Mouse (Mus musculus): Measurements from ENCODE around the gene Hecw2.

Hecw2 gene

DNA sequence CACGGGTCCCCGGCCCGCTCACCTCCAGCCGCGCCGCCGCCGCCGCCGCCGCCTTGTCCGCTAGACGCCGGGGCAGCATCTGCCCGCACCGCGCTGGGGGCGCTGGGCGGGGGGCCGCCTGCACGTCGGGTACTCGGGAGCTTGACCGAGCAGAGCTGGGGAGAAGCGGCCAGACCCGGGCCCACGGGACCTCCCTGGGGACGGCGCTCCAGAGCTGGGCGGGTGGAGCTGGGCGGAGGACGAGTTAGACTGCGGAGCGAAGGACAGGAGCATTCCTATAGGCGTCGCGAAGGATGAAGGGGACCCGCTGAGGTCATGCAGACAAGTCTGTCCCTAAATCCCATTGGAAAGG is at the start of gene Hecw2:
Gene Hecw2 (minus strand): TSS at position 215 of the 352 bp plus-strand sequence.
- in situ Hi-C loops (cut with MboI, MseI): no loop called here

DNA sequence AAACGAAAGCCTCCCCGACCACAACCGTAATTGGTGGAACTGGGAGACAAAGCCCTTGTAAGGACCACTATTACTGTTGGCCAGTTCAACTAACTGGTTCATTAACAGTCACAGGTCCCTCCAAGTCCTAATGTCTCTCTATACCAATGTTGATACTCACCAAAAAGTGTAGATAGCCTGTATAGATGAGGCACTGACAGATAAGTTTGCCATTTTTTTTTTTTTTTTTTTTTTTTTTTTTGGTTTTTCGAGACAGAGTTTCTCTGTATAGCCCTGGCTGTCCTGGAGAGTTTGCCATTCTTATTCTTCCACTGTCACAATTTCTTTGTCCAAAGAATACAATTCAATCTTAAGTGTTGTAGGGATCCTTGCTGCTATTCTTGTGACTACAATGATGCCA is 47.8 kb upstream of the Hecw2 start:
- in situ Hi-C loops (cut with MboI, MseI): no loop called here

DNA sequence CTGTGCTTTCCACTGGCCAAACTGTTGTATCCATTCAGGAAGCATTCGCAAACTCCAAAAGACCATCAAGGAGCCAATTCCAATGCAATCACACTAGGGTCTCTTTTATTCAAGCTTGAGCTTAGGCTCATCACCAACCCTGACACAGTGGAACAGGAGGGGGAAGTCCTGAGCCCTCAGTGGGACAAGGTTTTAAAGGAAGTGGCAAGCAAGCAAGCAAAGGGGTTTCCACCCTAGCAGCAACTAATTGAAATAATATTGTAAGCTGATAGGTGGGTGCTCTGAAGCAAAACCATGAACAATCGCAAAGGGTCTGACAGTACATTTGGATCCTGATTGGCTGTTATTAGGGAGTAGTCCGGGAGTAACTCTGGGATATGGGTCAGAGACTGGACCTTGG is 25.3 kb upstream of the Hecw2 start:
- in situ Hi-C loops (cut with MboI, MseI): no loop called here

DNA sequence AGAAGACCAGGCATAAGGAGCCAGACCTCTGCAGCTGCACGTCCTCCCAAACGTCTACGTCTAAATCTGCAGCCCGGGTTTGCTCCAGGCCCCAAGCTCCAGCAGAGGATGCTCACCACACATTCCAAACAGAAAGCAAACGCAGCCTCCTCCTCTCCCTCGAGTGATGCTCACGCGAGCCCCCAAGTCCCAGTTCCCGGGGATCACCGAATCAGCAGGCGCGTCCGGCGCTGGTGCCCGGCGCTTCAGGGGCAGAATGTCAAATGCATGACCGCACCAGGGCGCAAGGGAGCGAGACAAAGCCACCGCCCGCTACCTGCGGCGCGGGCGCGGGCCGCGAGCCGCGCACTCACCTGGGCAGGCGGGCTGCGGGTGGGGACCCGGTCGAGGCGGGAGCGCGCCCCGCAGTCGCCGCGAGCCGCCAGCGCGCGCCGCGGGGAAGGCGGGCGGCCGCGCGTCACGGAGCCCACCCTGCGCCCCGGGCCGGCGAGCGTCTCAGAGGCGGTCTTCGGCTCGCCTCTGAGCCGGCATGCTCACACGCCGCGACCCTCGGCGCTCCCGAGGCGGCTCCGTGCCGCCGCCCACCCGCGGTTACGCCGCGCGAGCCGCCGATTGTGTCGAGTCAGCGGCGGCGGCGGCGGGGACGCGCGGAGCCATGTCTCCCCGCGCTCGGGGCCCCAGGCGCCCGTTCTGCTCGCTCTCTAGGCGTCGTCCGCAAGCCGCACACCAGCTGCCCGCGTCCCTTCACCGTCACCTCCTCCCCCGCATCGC is 600 bp downstream of the Hecw2 start:
- in situ Hi-C loops (cut with MboI, MseI): no loop called here

DNA sequence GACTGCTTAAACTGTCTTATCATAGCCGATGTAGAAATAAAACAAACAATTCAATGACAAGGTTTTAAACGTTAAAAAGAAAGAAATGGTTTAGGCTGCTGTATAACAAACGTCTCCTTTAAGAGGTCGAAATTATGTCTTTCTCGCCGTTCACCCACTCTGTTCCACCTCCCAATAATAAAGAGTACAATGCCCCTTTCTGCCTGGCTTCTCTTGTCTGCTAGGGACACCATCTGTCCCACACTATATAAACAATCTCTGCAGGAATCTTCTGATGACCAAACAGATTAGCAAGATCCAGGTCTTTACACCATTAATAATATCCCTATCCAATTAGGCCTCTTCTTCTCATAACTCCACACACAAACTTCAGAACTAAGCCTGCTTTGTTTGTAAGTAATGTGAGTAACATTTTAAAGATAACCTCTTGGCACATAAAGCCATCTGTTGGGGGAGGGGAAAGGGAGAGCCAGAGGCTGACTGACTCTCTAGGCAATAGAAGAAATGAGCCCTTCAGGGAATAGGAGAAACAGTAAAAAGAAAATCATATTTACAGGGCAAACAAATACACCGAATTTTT is 1.7 kb downstream of the Hecw2 start:
- in situ Hi-C loops (cut with MboI, MseI): no loop called here

DNA sequence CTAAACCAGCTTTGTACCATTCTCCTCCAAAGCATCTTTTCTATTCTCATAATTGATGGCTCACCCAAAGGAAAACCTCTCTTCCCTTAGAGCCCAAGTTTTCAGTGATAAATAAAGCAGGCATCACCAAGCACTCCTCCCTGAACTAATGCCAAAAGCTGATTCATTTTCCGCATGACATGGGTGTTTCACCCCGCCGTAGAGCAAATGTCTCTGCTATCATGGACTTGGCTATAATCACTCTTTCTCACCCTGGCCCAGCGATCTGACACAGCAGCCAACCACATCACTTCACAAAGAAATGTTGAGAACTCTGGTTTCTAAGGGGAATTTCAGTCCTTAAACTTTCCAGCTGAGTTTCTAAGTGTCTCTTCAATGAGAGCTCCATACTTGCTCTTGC is 7.4 kb downstream of the Hecw2 start:
- in situ Hi-C loops (cut with MboI, MseI): no loop called here

DNA sequence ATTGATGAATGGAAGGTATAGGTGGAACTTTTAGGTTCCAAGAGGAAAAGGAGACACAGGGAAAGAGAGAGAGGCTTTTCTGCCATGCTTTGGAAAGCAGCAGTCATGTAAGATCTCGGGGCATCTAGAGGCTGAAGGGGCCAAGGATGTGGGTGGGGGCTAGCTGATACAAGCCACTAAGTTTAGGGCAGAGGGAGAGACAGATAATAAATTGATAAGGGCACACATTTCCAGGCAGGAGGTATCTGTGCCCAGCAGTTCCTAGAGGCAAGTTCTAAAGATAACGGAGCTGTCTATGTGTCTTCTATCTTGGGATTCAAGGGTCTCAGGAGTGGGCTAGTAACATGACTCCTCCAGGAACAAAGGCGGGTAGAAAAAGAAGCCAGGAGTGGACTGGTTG is 8.6 kb downstream of the Hecw2 start:
- in situ Hi-C loops (cut with MboI, MseI): no loop called here

DNA sequence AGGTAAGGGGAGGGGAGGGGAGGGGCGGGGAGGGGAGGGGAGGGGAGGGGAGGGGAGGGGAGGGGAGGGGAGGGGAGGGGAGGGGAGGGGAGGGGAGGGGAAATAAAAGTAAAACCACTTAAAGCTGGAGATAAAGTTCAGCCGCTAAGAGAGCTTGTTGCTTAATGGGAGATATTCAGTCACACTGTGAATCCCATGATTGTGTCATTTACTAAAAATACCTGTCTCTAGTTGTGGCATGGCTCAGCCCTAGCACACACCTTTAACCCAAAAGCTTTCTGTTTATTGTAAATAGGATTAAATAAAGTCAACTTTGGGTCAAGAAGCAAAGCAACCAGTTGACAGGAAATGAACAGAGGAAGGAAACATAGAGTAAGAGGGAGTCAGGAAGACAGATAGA is 14.3 kb downstream of the Hecw2 start:
- in situ Hi-C loops (cut with MboI, MseI): no loop called here

DNA sequence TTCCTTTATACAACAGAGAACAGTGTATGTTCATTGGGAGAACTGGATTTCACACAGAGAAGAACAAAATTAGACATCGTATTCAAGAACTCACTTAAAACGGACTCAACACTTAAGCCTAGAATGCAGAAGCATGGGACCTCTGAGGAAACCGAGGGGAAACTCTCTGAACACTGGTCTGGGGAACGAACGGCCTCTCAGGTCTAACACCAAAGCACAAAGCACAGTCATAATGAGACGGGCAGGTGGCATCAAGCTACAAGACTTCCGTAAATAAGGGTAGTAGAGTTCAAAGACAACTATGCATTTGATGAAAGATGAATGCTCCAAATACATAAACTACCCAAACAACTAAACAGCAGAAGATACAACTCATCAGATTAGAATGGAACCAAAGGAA is 15.8 kb downstream of the Hecw2 start:
- in situ Hi-C loops (cut with MboI, MseI): no loop called here

DNA sequence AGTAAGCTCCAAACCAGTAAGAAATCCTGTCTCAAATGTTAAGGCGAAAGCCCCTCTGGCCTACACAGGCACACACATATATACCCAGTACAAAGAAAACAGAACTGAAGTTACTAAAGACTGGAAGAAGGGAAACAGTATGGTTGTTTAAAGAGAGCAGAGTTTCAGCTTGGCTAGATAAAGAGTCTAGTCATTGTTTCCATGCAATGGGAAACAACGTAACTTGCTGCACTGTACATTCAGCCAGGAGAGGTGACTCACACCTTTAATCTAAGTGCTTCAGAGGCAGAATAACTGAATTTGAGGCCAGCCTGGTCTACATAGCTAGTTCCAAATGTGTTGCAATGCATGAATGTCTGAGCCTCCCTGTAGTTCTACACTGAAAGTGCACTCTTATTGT is 18.4 kb downstream of the Hecw2 start:
- in situ Hi-C loops (cut with MboI, MseI): no loop called here

DNA sequence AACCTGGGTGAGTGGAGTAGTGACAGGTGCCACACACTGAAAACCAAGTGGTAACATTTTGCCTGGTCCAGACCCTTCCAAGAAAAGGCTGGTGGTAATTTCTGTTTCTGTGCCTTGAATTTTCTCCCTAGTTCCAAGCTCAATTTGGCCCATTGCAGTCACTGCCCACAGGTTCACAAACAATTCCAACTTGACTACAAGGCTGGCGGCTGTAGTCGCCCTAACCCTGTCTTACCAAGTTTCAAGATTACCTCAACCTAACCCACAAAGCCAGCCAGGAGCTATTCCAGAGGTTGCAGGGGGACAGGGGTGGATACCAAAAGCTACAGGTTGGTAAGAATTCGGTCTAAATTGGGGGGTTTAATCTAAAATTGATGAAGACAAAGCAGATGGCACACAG is 27.0 kb downstream of the Hecw2 start:
- in situ Hi-C loops (cut with MboI, MseI): no loop called here

DNA sequence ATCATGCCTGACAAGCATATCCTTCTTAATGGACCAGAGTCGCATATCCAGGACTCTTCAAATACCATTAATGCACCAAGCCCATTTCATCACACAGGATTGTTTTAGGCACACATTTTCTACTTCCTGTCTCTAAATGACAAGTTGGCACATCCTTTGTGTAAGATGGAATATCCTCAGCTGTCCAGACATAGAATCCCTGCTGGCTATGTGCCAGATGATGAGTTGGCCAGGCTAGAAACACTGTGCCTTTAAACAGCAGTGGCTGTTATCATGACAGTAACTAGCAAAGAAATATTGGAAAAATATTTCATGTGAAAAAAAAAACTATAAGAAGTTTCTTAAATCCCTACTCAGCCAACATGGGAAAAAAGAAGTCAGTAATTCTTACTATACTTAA is 35.4 kb downstream of the Hecw2 start:
- in situ Hi-C loops (cut with MboI, MseI): no loop called here

DNA sequence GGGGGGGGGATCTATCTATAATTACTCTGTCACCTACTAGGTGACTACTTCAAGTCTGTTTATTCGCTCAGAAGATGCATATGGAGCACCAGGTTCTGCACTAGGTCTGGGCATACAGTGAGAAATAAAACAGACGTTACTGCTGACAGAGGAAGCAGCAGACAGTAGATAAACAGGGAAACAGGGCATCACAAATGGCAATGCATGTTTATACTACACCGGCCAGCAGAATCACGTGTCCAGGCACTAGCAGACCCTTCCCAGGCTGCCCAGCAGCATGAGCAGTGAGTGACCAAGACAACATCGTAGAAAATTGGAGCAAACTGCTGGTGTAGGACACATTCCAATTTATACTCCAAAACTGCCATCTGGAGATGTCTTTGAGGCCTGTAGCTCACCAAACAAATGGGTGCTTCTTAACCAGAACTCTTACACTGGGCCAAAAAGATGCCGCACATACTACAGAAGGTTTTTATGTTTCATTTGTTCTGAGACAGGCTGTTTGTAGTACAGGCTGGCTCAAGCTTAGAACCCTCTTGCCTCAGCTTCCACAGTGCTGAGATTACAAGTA is 41.7 kb downstream of the Hecw2 start:
- in situ Hi-C loops (cut with MboI, MseI): no loop called here

DNA sequence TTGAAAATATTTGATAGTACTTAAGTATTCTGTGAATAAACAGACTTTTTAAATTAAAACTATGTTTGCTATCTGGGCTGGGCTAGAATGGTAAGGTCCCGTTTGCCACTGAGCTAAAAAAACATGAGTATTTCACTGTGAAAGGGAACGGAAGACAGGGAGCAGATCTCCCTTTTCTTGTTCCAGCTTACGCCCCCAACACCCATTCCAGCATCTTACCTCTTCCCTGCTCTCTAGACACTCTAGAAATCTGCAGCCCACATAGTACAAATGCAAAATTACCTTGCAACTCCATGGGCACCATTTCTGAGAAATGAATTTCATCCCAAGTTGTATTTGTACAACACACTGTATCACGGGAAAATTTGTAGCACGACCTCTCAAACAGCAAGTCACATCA is 49.9 kb downstream of the Hecw2 start:
- in situ Hi-C loops (cut with MboI, MseI): no loop called here

DNA sequence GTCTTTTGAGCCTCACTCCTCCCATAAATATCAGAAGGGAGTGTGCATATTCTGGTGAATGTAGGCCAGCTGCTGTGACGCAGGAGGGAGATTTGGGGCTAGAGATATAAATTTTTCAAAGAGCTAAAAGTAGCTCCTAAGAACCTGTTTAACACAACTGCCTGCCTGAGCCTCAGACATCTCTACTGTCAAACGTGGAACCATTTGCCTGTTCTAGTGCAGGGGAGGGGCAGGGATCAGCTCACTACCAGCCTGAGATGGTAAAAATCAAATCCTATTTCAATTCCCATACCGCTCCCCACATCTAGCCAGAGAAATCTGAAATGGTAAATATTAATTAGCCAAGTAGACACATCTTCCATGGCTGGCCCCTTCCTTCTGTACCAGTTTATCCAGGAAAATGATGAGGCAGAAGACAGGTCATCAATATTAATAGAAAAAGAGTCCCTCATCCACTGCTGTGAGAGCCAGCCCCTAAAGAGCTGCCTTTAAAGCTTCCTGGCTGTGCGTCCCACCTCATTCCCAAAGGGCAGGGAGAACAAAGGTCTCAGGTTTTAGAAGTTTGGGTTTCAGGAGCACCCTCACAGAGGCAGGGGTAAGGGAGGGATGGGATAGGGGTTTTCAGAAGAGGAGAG is 61.0 kb downstream of the Hecw2 start:
- in situ Hi-C loops (cut with MboI, MseI): no loop called here

DNA sequence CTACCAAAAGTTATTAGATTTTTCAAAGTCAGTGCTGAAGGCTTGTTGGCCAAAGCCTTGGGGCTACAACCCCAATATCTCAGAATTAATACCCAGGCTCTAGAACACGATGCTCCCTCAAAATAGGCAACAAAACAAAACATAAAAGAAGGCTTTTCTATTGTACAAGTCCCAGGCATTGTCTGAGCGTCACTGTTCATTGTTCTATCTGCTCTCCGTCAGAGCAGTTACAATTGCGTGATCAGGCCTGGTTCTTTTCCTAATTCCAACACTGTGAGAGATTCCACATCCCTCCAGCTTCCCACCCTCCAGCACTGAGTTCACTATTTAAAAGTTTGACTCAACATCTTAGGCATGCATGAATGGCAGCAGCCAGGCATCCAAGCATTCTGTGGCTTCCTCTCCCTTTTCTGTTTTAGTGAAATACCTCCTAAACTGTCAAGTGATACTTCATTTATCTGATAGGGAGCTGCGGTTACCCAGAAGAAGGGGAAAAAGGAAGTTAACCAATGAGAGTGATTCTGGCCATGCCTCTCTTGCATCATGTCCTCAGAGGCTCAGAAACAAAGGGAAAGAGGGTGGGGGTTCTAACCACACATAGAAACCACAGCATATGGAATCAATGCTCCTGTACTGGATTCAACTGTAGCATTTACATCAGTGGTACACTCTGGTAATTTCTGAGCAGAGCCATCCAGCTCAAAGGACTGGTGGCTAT is 66.1 kb downstream of the Hecw2 start:
- in situ Hi-C loops (cut with MboI, MseI): loop anchor here (10.0 kb wide), 1 partner anchor 1784 kb away; no protein-coding TSS in a partner anchor

DNA sequence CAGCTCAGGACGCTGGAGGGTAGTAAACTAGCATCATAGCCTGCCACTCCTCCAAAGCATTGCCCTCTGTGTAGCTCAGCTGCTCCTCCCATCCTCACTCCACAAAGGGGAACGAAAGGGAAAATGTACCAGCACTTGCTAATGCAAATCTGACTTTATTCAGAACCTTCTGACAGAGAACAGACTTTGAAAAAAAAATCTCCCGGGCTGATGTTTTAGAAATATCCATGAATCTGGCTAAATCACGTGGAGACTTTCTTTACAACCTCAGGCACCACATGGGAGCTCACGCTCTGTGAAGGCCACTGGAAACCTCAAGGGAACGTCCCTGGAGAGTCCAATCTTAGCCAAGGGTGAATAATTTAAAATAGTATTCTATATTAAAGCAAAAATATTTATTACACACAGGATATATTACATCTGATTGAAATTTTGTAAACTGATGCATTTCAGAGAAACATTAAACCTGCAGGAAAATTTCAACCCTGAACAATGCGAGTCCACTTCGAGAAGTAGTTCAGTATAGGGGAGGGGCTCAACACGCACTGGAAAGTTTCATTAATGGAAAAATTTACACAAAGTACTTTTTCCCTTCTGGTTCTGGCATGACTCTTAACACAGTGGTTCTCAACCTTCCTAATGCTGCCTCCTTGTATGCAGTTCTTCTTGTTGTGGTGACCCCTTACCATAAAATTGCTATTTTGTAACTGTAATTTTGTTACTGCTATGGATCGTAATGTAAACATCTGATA is 67.8 kb downstream of the Hecw2 start:
- in situ Hi-C loops (cut with MboI, MseI): loop anchor here (10.0 kb wide), 1 partner anchor 1782 kb away; no protein-coding TSS in a partner anchor

DNA sequence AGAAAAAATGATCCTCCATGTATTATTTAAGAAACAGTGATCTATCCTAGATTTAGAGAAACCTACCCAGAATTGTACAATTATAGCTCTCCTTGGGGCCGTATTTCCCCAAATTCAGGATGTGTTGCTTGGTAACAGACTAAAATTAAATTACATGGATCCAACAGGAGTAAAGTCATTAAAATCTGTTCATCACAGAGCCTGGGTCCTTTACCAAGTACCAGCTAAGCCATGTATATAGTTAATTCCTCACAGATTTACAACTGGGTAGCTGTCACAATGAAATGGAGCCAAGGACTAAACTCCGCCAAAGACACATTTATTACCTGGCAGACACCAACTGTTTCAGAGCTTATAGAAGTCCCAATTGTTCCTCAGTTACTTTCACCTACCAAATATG is 72.4 kb downstream of the Hecw2 start:
- in situ Hi-C loops (cut with MboI, MseI): loop anchor here (10.0 kb wide), 1 partner anchor 1778 kb away; no protein-coding TSS in a partner anchor

DNA sequence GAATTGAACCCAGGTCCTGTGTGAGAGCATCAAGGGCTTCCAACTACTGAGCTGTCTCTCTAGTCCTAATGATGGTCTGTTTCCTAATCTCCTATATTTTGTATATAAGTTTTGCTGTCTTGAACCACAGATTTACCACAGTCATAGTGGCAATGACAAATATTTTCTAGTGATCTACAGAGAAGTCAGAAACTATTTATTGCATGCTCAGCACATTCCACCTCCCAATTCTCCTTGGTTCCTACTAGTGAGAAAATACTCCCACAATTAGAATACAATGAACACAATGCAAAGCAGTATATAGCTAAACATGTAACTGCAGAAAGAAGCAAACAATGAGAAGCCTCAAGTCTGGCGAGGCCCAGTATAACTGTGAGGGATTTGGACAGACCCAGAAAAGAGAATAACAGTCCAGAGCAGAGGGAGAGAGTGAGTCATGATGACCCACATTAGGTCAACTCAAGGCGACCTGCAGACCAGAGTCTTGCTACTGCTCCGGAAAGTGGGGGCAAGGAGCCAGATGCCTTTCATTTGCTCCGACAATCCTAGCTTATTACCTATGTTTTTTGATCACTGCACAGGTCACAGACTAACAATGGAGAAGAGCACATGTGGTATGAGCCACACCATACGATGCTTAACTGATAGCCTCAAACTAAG is 73.8 kb downstream of the Hecw2 start:
- in situ Hi-C loops (cut with MboI, MseI): loop anchor here (10.0 kb wide), 1 partner anchor 1776 kb away; no protein-coding TSS in a partner anchor

DNA sequence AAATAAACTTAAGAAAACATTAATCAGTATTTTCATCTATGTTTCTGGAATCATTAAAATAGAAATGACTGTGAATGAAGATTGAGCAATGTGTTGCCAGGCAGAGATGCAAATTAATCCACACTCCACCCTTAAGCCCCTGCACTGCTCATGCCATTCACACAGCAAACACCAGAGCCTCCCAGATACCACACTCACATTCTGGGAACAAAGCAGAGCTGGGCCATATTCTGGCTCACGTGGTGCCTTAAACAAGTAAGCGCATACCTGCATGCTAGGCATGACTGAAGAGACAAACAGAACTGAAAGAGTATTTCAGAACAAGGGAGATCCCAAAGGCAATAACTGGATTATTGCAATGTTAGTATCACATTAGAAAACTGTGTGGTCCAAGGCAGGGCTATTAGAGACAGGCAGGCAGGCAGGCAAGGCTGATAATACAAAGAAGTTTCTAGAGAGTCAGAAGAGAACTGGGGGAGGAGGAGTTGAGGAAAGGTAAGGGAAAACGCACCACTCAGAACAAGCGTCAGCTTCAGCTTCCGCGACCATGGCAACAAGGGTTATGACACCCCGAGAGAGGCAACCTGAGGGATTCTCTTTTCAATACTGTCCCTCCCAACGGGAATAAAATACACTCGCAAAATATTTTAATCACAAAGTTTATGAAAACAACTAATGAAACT is 75.2 kb downstream of the Hecw2 start:
- in situ Hi-C loops (cut with MboI, MseI): loop anchor here (10.0 kb wide), 1 partner anchor 1775 kb away; no protein-coding TSS in a partner anchor
